Mouse (Mus musculus): ENCODE results near the gene Zfp512. TPM values are rescaled to one million over a fixed set of nuclear protein-coding genes. Genes with fewer than 3 reads are reported as not detected.
"Not testable (repeated sequence)": the region's sequence is repeated elsewhere in the genome, so short reads cannot be mapped to it uniquely, and the experiment has no call there.

The Zfp512 gene
- polyA plus RNA-seq, 1 experiment from 2014 or later, result 99.2 TPM

- Histone ChIP-seq H3K27me3 (no peaks in the 10 kb centered on the region), H3K36me3 (peaks cover 11% of the 10 kb centered on the region), H3K4me1 (peaks cover 10% of the 10 kb centered on the region), H3K4me3 (no peak overlapping the region), H3K27ac (replicated peaks) (no peak overlapping the region), H3K9me3 (no peaks in the 10 kb centered on the region), H3K4me2 (replicated peaks) (no peak overlapping the region), H3K9ac (replicated peaks) (no peak overlapping the region)
- no peak for ATAC-seq (ENCODE audit: low FRiP score, low read depth)
- 33% methylated on average over 1 of the region's 1 CpGs for WGBS
These were observed 39.8 kb downstream of the Zfp512 start for GRCm38 (mm10) chr5:31492031-31492430.

DNA sequence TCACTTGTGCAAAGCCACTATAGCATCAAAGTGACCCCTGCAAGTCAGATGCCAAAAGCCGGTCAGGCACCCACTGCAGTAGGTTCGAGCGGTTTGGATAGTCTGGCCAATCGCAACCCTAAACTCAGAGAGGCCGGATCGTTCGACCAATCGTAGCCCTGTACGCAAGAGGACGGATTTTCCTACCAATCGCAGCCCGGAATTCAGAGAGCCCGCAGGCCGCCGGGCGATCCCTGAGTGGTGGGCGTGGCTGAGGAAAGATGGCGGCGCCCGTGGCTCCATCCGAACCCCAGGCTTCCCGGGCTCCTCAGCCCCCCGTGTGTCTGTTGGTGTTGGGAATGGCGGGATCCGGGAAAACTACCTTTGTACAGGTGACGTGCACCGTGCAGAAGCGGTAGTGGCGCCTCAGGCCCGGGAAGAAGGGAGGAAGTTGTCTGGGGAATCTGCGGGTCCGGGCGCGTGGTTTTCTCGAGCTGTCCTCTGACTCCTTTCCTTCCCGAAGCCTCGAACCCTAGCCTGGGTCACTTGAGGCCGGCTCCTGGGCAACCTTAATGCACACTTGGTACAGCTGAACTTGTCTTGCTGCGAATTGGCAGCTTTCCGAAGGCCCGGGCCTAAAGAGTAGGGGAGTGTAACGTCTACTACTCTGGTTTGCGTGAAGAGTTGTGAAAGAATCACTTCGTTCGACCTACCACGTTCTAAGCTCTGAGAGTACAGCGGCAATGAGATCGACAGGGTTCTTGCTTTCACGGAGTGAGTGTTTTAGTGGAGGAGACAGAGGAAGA is 42.5 kb downstream of the Zfp512 start, which contains the start of gene Gpn1:
Gene Gpn1 (plus strand): TSS at position 229 of the 785 bp plus-strand sequence.
- Histone ChIP-seq H3K4me1 (peaks cover 10% of the 10 kb centered on the region), H3K36me3 (peaks cover 32% of the 10 kb centered on the region), H3K9ac (replicated peaks) (peak within 1 kb of the TSS; percentile 75), H3K4me2 (replicated peaks) (peak within 1 kb of the TSS; percentile 87), H3K27me3 (no peaks in the 10 kb centered on the region), H3K27ac (replicated peaks) (no peak within 1 kb of the TSS), H3K9me3 (no peaks in the 10 kb centered on the region), H3K4me3 (peak within 1 kb of the TSS; percentile 90)
- peak; percentile 100 for ATAC-seq (ENCODE audit: low FRiP score, low read depth)
- under 1% methylated on average over 49 of the region's 49 CpGs for WGBS

- ATAC-seq (ENCODE audit: low FRiP score, low read depth), result no peak
- Histone ChIP-seq H3K27ac (replicated peaks) (no peak overlapping the region), H3K4me1 (no peaks in the 10 kb centered on the region), H3K36me3 (peaks cover 92% of the 10 kb centered on the region), H3K4me2 (replicated peaks) (no peak overlapping the region), H3K4me3 (no peak overlapping the region), H3K9ac (replicated peaks) (no peak overlapping the region), H3K9me3 (no peaks in the 10 kb centered on the region), H3K27me3 (no peaks in the 10 kb centered on the region)
- 93% methylated on average over 10 of the region's 10 CpGs for WGBS
These were observed 52.6 kb downstream of the Zfp512 start for GRCm38 (mm10) chr5:31504843-31505242.

GRCm38 (mm10) chr5:31512481-31512880 is 60.2 kb downstream of the Zfp512 start:
- H3K36me3 ChIP-seq, result peaks cover 87% of the 10 kb centered on the region
- no peak overlapping the region for H3K4me2 ChIP-seq (replicated peaks)
- H3K4me1 ChIP-seq, result no peaks in the 10 kb centered on the region
- 88% methylated on average over 1 of the region's 1 CpGs for WGBS
- no peaks in the 10 kb centered on the region for H3K9me3 ChIP-seq
- H3K4me3 ChIP-seq, result no peak overlapping the region
- H3K27ac ChIP-seq (replicated peaks), result no peak overlapping the region
- no peak for ATAC-seq (ENCODE audit: low FRiP score, low read depth)
- no peaks in the 10 kb centered on the region for H3K27me3 ChIP-seq
- no peak overlapping the region for H3K9ac ChIP-seq (replicated peaks)

DNA sequence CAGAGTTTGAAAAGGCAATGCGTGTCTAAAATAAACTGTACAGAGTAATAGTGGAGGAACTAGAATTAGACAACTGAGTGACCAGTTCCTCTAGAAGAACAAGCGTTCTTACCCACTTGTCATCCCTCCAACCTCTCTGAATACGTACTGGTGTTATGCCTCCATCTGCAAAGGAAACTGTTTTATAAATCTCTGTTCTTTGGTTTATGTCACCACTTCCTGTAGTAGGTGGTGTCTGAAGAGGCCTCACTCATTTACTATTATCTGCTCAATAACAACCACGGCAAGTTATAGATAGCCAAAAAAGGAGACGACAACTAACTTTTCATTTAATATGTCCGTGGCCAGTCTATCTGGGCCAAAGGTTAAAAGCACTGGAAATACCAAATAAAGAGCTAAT is 68.3 kb downstream of the Zfp512 start:
- Histone ChIP-seq H3K4me3 (no peak overlapping the region), H3K27ac (replicated peaks) (no peak overlapping the region), H3K9ac (replicated peaks) (no peak overlapping the region), H3K27me3 (no peaks in the 10 kb centered on the region), H3K4me2 (replicated peaks) (no peak overlapping the region), H3K9me3 (no peaks in the 10 kb centered on the region), H3K36me3 (peaks cover 67% of the 10 kb centered on the region), H3K4me1 (peaks cover 1% of the 10 kb centered on the region)
- 96% methylated on average over 6 of the region's 6 CpGs for WGBS
- ATAC-seq (ENCODE audit: low FRiP score, low read depth), result no peak

DNA sequence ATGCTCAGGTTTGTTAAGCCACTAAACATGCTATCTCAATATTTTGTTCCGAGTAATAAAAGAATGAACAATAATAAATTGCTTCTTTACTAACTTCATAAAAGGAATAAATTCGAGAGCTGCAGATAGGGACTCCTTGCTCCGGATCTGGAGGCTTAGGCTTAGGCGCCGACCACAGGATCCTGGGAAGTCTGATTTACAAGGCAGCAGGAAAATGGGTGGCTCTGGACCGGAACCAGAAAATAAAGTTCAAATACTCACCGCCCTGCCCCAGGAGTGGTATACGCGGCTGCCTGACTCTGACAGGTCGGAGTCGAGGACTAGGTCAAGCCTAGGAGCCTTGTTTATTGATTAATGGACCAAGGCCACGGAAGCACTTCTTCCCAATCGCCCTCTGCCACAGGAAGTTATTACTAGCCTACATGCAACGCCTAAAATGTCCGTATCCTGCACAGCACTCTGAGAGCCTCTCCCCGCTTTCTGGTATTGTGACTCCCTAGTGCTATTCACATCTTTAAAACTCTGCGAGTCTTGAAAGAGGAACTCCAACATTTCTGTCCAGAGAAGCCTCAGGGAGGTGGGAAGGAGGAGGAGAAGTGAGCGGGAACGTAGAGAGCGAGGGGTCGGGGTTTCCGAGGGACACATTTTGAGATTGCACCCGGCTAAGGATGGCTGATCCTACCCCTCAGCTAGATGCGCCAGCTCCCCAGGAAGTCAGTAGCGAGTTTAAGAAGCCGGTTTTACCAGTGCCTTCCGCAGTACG is 74.3 kb downstream of the Zfp512 start, which contains the start of gene Slc4a1ap:
Gene Slc4a1ap (plus strand): TSS at position 642 of the 763 bp plus-strand sequence.
- peak within 1 kb of the TSS; percentile 96 for H3K4me3 ChIP-seq
- H3K27ac ChIP-seq (replicated peaks), result peak within 1 kb of the TSS; percentile 80
- under 1% methylated on average over 28 of the region's 28 CpGs for WGBS
- no peaks in the 10 kb centered on the region for H3K9me3 ChIP-seq
- no peaks in the 10 kb centered on the region for H3K27me3 ChIP-seq
- peaks cover 40% of the 10 kb centered on the region for H3K36me3 ChIP-seq
- H3K4me1 ChIP-seq, result peaks cover 21% of the 10 kb centered on the region
- ATAC-seq (ENCODE audit: low FRiP score, low read depth), result peak; percentile 74
- H3K9ac ChIP-seq (replicated peaks), result peak within 1 kb of the TSS; percentile 86
- peak within 1 kb of the TSS; percentile 97 for H3K4me2 ChIP-seq (replicated peaks)

GRCm38 (mm10) chr5:31527117-31527680 is 75.0 kb downstream of the Zfp512 start:
- Histone ChIP-seq H3K36me3 (peaks cover 40% of the 10 kb centered on the region), H3K27me3 (no peaks in the 10 kb centered on the region), H3K27ac (replicated peaks) (peak overlapping the region; percentile 80; the same call in 1 of the 2 replicates), H3K4me3 (peak overlapping the region; percentile 96), H3K9ac (replicated peaks) (peak overlapping the region; percentile 86), H3K9me3 (no peaks in the 10 kb centered on the region), H3K4me2 (replicated peaks) (peak overlapping the region; percentile 97), H3K4me1 (peaks cover 21% of the 10 kb centered on the region)
- WGBS, result 4% methylated on average over 40 of the region's 40 CpGs
- ATAC-seq (ENCODE audit: low FRiP score, low read depth), result no peak

GRCm38 (mm10) chr5:31527707-31528106 is 75.5 kb downstream of the Zfp512 start, which contains the start of gene Supt7l:
Supt7l (minus strand) TSS chr5:31527807.
- not testable (repeated sequence) for H3K9me3 ChIP-seq; H3K27me3 ChIP-seq; ATAC-seq (ENCODE audit: low FRiP score, low read depth)
- peaks cover 40% of the 10 kb centered on the region for H3K36me3 ChIP-seq
- H3K4me3 ChIP-seq, result peak within 1 kb of the TSS; percentile 96
- peak within 1 kb of the TSS; percentile 80 for H3K27ac ChIP-seq (replicated peaks)
- H3K4me1 ChIP-seq, result peaks cover 21% of the 10 kb centered on the region
- peak within 1 kb of the TSS; percentile 86 for H3K9ac ChIP-seq (replicated peaks)
- H3K4me2 ChIP-seq (replicated peaks), result peak within 1 kb of the TSS; percentile 97
- WGBS, result 82% methylated on average over 11 of the region's 11 CpGs

GRCm38 (mm10) chr5:31528560-31528959 is 76.3 kb downstream of the Zfp512 start:
- Histone ChIP-seq H3K4me2 (replicated peaks) (0 out of 2 replicates have a peak overlapping the region, but pooled peaks have one; percentile 97), H3K27me3 (no peaks in the 10 kb centered on the region), H3K36me3 (peaks cover 45% of the 10 kb centered on the region)

More at GRCm38 (mm10) chr5:31528560-31528959, 76.3 kb downstream of the Zfp512 start:
- H3K4me1 ChIP-seq, result peaks cover 21% of the 10 kb centered on the region
- H3K9ac ChIP-seq (replicated peaks), result no peak overlapping the region
- H3K4me3 ChIP-seq, result no peak overlapping the region
- no peak for ATAC-seq (ENCODE audit: low FRiP score, low read depth)
- 57% methylated on average over 2 of the region's 2 CpGs for WGBS
- no peak overlapping the region for H3K27ac ChIP-seq (replicated peaks)
- H3K9me3 ChIP-seq, result no peaks in the 10 kb centered on the region
